Mouse (Mus musculus) olfactory bulb, adult 2 months (tissue): ENCODE measurements around the gene Il33. TPM values are rescaled to one million over a fixed set of nuclear protein-coding genes. Genes with fewer than 3 reads are reported as not detected.

Experiments used
- H3K27ac ChIP-seq: fragments of 200-500 bp; 2 replicates; pipeline ENCODE4 v1.5.1; 2012; ENCODE audit warnings: low read depth, low read length; ENCODE audit not compliant: insufficient read depth
- H3K4me1 ChIP-seq: fragments of 200-500 bp; 2 replicates; pipeline ENCODE4 v1.6.1; 2012; ENCODE audit warnings: low read length; ENCODE audit not compliant: control insufficient read depth, insufficient read depth
- H3K4me3 ChIP-seq: fragments of 200-500 bp; 2 replicates; pipeline ENCODE4 v1.5.1; 2012; ENCODE audit warnings: mild to moderate bottlenecking, low read depth, low read length, moderate library complexity; ENCODE audit not compliant: insufficient read depth
- CTCF ChIP-seq: fragments of 200-500 bp; IDR thresholded peaks from 2 replicates; pipeline ENCODE4 v1.5.1; 2012; ENCODE audit warnings: low read depth, mild to moderate bottlenecking, low read length, moderate library complexity; ENCODE audit not compliant: insufficient read depth
- POLR2A ChIP-seq: fragments of 200-500 bp; IDR thresholded peaks from 2 replicates; pipeline ENCODE4 v1.6.1; 2012; ENCODE audit warnings: mild to moderate bottlenecking, low read depth, low read length, moderate library complexity; ENCODE audit not compliant: insufficient read depth
- WGBS: fragments of 180-500 bp; shearing (Covaris S2); methylation state at CpG from one replicate; pipeline ENCODE4 v1.1.7; 2018; 5-methylcytosine and 5-hydroxymethylcytosine counted together
- polyA plus RNA-seq: library from polyadenylated mRNA; stranded (reverse); fragments of >200 nt; gene quantifications from 2 replicates; pipeline ENCODE4 v1.2.4, GENCODE M21; 2012; ENCODE audit warnings: low replicate concordance; ENCODE audit not compliant: missing spikeins, insufficient read depth, insufficient read length

The Il33 gene
- polyA plus RNA-seq, 1 experiment, result not detected

- no peak overlapping the region for H3K4me3 ChIP-seq
- 85% methylated on average over 6 of the region's 6 CpGs for WGBS
- no peak overlapping the region for H3K27ac ChIP-seq
- TF ChIP-seq POLR2A, result no peak
- TF ChIP-seq CTCF, result no peak
- H3K4me1 ChIP-seq, result no peaks in the 10 kb centered on the region
These were observed 32.1 kb upstream of the Il33 start for GRCm38 (mm10) chr19:29892786-29893185.

GRCm38 (mm10) chr19:29893718-29894273 lies 31.1 kb upstream of the Il33 start:
- Histone ChIP-seq H3K4me1 (no peaks in the 10 kb centered on the region), H3K4me3 (no peak overlapping the region), H3K27ac (no peak overlapping the region)
- TF ChIP-seq CTCF, result no peak
- TF ChIP-seq POLR2A, result no peak
- 69% methylated on average over 4 of the region's 4 CpGs for WGBS

- TF ChIP-seq CTCF (no peak), POLR2A (no peak)
- no peak overlapping the region for H3K27ac ChIP-seq
- H3K4me3 ChIP-seq, result no peak overlapping the region
- no peaks in the 10 kb centered on the region for H3K4me1 ChIP-seq
- 92% methylated on average over 12 of the region's 12 CpGs for WGBS
These were observed 30.5 kb upstream of the Il33 start for GRCm38 (mm10) chr19:29894381-29894780.

- WGBS, result 65% methylated on average over 7 of the region's 7 CpGs
- Histone ChIP-seq H3K4me1 (no peaks in the 10 kb centered on the region), H3K27ac (no peak overlapping the region), H3K4me3 (no peak overlapping the region)
- no peak for TF ChIP-seq POLR2A
- TF ChIP-seq CTCF, result no peak
These were observed 29.9 kb upstream of the Il33 start for GRCm38 (mm10) chr19:29895047-29895446.

GRCm38 (mm10) chr19:29900318-29900717 lies 24.6 kb upstream of the Il33 start:
- H3K4me1 ChIP-seq, result no peaks in the 10 kb centered on the region
- no peak overlapping the region for H3K4me3 ChIP-seq
- 90% methylated on average over 3 of the region's 3 CpGs for WGBS
- TF ChIP-seq POLR2A, result no peak
- TF ChIP-seq CTCF, result no peak
- H3K27ac ChIP-seq, result no peak overlapping the region

- TF ChIP-seq CTCF (no peak), POLR2A (no peak)
These were observed 22.4 kb upstream of the Il33 start for GRCm38 (mm10) chr19:29902343-29903070.

GRCm38 (mm10) chr19:29905896-29906295 lies 19.0 kb upstream of the Il33 start:
- no peak for TF ChIP-seq CTCF
- TF ChIP-seq POLR2A, result no peak
- Histone ChIP-seq H3K4me3 (no peak overlapping the region), H3K27ac (no peak overlapping the region), H3K4me1 (no peaks in the 10 kb centered on the region)
- WGBS, result 19% methylated on average over 1 of the region's 1 CpGs

More at GRCm38 (mm10) chr19:29902343-29903070, 22.4 kb upstream of the Il33 start:
- Histone ChIP-seq H3K27ac (no peak overlapping the region), H3K4me3 (no peak overlapping the region), H3K4me1 (no peaks in the 10 kb centered on the region)
- 39% methylated on average over 4 of the region's 4 CpGs for WGBS

GRCm38 (mm10) chr19:29909166-29909565 lies 15.7 kb upstream of the Il33 start:
- H3K4me3 ChIP-seq, result no peak overlapping the region
- WGBS, result 79% methylated on average over 1 of the region's 1 CpGs
- H3K4me1 ChIP-seq, result no peaks in the 10 kb centered on the region
- no peak overlapping the region for H3K27ac ChIP-seq
- TF ChIP-seq POLR2A (no peak), CTCF (no peak)

- TF ChIP-seq CTCF (no peak), POLR2A (no peak)
- H3K27ac ChIP-seq, result no peak overlapping the region
- no peaks in the 10 kb centered on the region for H3K4me1 ChIP-seq
- WGBS, result 86% methylated on average over 6 of the region's 6 CpGs
- no peak overlapping the region for H3K4me3 ChIP-seq
These were observed 13.0 kb upstream of the Il33 start for GRCm38 (mm10) chr19:29911919-29912318.

GRCm38 (mm10) chr19:29917421-29917820 lies 7.5 kb upstream of the Il33 start:
- Histone ChIP-seq H3K27ac (no peak overlapping the region), H3K4me3 (no peak overlapping the region), H3K4me1 (no peaks in the 10 kb centered on the region)
- WGBS, result 81% methylated on average over 5 of the region's 5 CpGs
- TF ChIP-seq POLR2A, result no peak
- no peak for TF ChIP-seq CTCF
